Mouse (Mus musculus): ENCODE measurements around the gene Vav3.

The Vav3 gene

DNA sequence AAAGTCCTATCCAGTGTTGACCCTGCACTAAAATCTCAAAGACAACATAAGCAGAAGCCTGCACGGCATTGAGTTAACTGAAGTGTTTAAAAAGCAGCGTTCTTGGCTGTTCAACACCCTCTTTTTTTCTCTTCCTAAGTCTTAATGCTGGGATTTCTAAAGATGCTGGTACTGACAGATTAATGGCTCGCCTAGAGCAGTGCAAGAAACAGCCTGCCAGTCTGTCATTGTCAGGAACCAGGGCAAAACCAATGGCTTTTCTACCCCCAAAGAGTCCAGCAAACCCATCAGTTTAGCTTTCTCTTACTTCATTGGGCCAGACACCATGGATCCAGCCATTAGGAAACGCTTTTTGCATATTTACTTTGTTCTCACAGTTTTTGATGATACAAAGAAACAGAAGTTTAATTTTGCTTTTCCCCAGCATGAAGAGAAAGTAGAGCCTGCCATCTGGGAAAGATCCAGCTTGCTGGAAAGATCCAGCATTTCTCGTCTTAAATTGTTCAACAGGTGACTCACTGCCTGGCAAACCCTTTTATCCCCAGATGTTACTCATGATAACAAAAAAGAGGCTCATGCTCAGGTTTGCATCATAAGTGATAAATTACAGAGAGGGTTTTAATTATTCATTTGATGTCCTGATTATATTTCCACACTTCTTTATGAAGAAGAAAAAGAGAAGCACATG lies 343.3 kb downstream of the Vav3 start:
- no peak for DNase-seq (ENCODE audit: low read depth, low spot score)

DNA sequence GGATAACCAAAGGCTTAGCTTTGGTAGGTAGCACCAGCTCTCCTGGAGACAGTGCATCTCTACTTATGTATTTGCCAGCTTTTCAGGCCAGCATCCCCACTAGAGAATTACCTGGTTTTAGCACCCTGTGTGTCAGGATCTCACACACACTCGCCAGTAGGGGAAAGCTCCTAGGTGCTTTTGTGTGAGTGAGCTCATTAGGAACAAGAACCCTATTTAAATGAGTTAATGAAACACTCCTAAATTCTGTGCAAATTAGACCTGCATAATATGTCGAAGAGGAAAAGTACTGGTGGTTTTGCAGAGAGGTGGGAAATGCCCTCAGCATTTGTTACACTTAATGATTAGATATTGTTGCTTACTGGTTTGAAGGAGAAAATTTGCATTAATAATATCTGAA lies 350.1 kb downstream of the Vav3 start:
- no peak for DNase-seq (ENCODE audit: low read depth, low spot score)

DNA sequence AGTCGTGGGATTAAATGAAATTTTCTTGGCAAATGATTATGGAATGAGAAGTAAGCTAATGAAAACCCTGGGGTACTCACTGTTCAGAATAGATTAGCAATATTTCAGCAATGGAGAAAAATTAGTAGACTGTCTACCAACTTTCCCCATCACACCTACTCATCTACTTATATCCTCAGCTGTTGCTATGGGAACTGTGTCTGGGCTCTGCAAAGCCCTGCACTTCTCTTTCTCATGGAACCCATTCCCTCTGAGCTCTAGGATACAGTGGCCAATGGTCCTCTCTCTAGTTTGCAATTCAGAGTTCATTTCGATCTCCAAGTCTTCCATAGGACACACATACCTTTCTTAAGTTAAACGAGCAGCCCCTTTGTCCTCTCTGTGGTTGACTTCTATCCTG lies 352.2 kb downstream of the Vav3 start:
- DNase-seq (ENCODE audit: low read depth, low spot score) = no peak

- DNase-seq (ENCODE audit: low read depth, low spot score) = no peak
Measured at GRCm38 (mm10) chr3:109701301-109701700, 360.8 kb downstream of the Vav3 start.

- no peak for DNase-seq (ENCODE audit: low read depth, low spot score)
Measured at GRCm38 (mm10) chr3:109707786-109708460, 367.5 kb downstream of the Vav3 start.

DNA sequence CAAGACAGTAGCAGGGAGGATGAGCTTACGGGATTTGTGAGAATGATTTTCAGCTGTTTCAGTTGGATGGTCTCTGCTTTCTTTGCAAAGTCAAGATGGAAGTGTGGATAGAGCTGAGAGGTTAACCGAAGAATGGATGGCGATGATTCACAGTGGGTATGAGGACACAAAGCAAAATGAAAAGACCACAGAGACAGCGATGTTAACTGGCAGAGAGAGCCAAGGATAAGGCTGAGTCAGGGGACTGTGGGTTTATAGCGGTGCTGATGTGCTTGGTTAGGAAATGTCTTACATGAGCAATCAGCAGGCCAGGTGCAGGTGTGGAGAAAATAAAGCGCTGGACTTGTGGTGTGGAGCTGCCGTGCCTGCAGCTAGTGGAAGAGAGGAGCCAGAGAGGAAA lies 371.3 kb downstream of the Vav3 start:
- DNase-seq (ENCODE audit: low read depth, low spot score) = no peak

- no peak for DNase-seq (ENCODE audit: low read depth, low spot score)
Measured at GRCm38 (mm10) chr3:109714476-109714875, 374.0 kb downstream of the Vav3 start.

DNA sequence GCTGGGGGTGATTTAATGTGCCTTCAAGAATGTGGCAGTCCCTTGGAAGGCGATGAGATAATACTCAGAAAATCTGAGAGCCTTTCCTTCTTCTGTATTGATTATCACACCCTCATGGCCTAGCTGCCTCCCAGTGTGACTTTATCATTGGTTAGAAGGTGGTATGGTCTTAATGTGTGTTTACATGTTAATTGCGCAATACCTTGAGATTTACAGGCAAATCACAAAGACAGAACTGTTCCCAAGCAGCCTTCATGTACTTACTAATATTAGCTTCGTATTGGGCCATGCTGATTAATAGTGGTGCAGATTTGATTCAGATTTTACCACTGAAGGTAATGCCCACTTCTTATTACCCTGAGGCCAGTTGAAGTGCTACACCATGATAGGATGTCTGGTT lies 381.3 kb downstream of the Vav3 start:
- no peak for DNase-seq (ENCODE audit: low read depth, low spot score)

DNA sequence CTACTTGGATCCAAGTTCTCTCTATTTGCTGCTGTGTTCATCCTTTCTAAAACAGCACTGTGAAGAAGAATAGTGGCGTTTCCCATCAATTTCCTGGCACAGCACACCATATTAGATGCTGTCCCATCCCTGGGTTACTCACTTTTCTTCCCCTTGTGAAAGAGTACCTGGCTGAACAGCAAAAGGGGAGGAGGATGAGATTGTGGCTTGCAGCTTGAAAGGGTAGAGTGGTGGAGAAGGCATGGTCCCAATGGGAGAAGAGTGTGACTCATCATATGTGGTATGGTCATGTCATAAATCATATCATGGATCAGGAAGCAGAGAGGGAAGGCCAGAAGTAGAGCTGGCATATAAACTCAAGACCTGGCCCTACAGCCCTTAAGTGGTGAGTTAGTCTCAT lies 386.3 kb downstream of the Vav3 start:
- no peak for DNase-seq (ENCODE audit: low read depth, low spot score)

- DNase-seq (ENCODE audit: low read depth, low spot score) = no peak
Measured at GRCm38 (mm10) chr3:109731592-109732230, 391.3 kb downstream of the Vav3 start.

- peak; percentile 61 for DNase-seq (ENCODE audit: low read depth, low spot score)
Measured at GRCm38 (mm10) chr3:109732327-109733182, 392.1 kb downstream of the Vav3 start.

All from forelimb bud, embryonic 11.5 days (tissue).